Mouse (Mus musculus): ENCODE results near the gene Rpl26.

The Rpl26 gene

GRCm38 (mm10) chr11:68901351-68902046, at the start of gene Rpl26:
Gene Rpl26, plus strand, starts transcription at chr11:68901583.
- peak; percentile 99 to 100 for DNase-seq

- no peak for DNase-seq
Observed at GRCm38 (mm10) chr11:68851644-68852485, 49.5 kb upstream of the Rpl26 start.

- peak in 1 of 2 experiments; percentile 66 for DNase-seq
Observed at GRCm38 (mm10) chr11:68852486-68852901, 48.9 kb upstream of the Rpl26 start.

DNA sequence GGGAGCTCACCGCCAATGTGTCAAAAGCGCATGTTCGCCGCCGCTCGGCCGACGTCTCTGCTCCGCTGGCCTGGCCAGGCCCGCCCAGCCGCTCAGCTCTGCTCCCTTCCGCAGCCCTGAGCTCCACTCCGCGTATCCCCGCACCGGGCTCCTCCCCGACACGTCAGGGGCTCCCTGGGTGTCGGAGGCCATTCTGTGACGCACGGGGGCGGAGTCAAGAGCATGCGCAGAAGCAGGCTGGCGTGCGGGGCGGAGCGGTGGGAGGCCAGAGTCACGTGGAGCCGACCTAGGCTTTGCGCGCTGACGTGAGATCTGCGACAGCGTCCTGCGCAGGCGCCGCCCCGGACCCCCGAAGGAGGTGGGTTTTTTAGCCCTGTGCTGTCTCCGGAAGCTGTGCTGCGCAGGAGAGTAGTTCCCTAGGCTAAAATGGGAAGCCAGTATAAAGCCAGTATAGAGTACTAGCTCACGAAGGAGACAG, 48.4 kb upstream of the Rpl26 start:
- DNase-seq: peak; percentile 99 to 100

- DNase-seq: peak in 1 of 2 experiments; percentile 19
Observed at GRCm38 (mm10) chr11:68853611-68854401, 47.6 kb upstream of the Rpl26 start.

DNA sequence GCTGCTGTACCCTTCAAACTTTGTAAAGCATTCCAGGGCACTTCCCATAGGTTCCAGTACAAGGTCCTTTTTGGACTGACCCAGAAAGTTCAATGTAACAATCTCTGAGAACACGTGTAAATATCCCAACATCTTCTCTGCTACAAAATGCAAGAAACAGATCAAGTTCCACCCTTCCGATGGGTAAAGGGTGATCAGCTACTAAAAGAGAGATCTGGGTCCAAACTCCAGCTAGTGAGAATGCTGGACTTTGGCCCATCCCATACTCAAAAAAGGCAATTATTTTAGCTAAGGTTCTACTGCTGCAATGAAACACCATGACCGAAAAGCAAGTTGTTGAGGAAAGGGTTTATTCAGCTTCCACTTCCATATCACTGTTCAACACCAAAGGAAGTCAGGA, 46.8 kb upstream of the Rpl26 start:
- DNase-seq: no peak

GRCm38 (mm10) chr11:68857329-68857728, 44.1 kb upstream of the Rpl26 start:
- DNase-seq: no peak

DNA sequence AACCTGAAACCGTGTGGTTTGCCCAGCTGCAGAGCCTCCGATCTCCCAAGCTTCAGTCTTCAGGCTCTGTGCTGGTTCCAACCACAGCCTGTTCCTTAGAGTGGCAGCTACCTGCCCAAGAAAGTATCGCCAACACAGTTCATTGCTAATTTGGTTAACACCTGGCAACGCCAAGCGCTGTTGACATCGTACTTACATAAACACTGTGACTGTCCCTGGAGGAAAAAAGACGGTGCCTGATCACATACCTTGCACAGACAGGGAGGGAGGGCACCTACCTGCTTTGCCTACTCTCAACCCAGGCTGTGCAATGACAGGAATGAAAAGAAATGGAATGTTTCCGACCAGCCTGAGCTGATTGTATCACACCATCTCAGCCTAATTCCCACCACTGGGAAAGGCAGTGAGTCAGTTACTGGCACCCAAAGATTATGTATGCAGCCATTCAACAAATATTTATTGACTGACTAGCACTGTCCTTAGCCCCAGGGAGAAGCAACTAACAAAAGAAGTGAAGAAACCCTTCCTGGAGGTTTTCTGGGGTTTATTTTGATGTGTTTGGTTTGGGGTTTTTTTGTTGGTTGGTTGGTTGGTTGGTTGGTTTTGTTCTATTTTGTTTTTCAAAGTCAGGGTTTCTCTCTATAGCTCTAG, 41.3 kb upstream of the Rpl26 start:
- DNase-seq: no peak

DNA sequence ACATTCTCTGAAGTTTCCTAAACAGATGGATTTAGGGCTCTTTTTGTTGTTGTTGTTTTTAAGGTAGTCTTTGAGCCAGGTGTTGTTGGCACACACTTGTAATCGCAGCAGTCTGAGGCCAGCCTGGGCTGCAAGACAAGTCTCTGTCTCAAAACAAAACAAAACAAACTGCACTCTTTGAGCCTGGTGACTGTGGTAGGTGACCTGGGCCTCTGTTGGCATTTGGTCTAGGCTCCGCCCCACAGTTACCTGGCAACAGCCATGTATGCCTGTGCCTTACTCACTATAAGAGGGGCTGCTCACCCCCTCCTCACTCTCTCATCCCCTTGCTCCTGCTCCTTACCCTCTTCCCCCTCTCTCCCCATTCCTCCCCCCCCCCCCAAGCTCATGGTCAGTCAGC, 39.1 kb upstream of the Rpl26 start:
- no peak for DNase-seq

GRCm38 (mm10) chr11:68863631-68864091, 37.7 kb upstream of the Rpl26 start:
- DNase-seq: no peak

GRCm38 (mm10) chr11:68864544-68865189, 36.7 kb upstream of the Rpl26 start:
- DNase-seq: no peak

- no peak for DNase-seq
Observed at GRCm38 (mm10) chr11:68871277-68871676, 30.1 kb upstream of the Rpl26 start.

GRCm38 (mm10) chr11:68871748-68872147, 29.6 kb upstream of the Rpl26 start, which contains the start of gene Ndel1:
Gene Ndel1, minus strand, starts transcription at chr11:68871858.
- no peak for DNase-seq

- peak; percentile 56 to 67 for DNase-seq
Observed at GRCm38 (mm10) chr11:68874841-68875240, 26.5 kb upstream of the Rpl26 start.

GRCm38 (mm10) chr11:68878811-68879210, 22.6 kb upstream of the Rpl26 start:
- DNase-seq: no peak

GRCm38 (mm10) chr11:68882107-68882506, 19.3 kb upstream of the Rpl26 start:
- DNase-seq: no peak

GRCm38 (mm10) chr11:68883843-68884242, 17.5 kb upstream of the Rpl26 start:
- DNase-seq: no peak

DNA sequence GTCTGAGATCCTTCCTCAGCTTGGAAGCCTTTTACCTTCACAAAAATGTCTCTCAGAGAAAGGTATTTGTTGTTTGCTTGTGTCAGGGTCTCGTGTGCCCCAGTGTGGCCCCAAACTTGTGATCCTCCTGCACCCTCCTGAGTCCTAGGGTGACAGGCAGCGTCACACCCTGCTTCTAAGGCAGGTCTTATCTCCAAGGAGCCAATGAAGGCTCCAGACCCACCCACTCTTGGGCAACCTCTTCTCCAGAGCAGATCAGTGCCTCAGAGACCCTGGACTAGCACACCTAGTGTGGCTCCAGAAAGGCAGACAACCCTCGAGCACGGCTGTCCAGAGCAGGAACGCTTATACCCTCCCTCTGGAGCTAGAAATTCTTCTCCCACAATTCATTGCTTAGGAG, 17.0 kb upstream of the Rpl26 start:
- no peak for DNase-seq

GRCm38 (mm10) chr11:68886091-68886490, 15.3 kb upstream of the Rpl26 start:
- DNase-seq: no peak

GRCm38 (mm10) chr11:68888253-68888652, 13.1 kb upstream of the Rpl26 start, which contains the start of gene Rnf222:
Gene Rnf222, plus strand, starts transcription at chr11:68888553.
- no peak for DNase-seq

- DNase-seq: no peak
Observed at GRCm38 (mm10) chr11:68888653-68889052, 12.7 kb upstream of the Rpl26 start.

GRCm38 (mm10) chr11:68890625-68891024, 10.8 kb upstream of the Rpl26 start:
- DNase-seq: no peak

Data from cerebellum, postnatal 36 days (tissue).